Mouse (Mus musculus): Measurements from ENCODE around the gene Rps18. TPM values are rescaled to one million over a fixed set of nuclear protein-coding genes. Genes with fewer than 3 reads are reported as not detected.

Rps18 gene
- polyA plus RNA-seq, 1 experiment from 2014 or later, result 847 TPM

DNA sequence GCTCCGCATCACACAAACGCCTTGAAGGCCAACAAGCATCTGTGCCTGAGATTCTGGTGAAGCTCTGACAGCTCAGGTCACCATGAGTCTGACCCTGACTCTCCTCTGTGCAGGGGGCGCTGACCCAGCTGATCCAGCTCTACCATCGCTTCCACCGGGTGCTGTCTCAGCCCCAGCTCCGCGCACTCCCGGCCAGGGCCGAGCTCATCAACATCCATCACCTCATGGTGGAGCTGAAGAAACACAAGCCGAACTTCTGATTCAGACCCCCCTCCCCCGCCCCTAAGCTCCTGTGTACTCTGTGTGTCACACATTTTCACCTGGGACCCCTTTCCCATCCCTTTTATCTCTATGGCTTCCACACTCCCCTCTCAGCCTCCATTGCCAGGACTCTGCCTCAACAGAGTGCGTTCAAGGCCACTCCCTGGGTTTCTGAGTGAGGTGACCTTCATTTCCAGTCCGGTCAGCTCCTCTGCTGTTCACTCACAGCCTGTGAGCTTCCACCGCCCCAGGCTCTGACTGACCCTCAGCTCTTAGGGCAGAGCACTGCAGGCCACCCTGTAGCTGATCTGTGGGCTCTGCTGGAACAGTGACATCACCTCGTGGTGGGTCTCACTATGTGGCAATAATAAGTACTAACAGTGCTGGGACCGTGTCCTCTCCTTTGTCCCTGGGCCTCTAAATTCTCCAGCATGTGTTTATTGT is 10.2 kb upstream of the Rps18 start:
- Histone ChIP-seq H3K4me1 (replicated peaks) (no peaks in the 10 kb centered on the region), H3K27me3 (0 out of 2 replicates have a peak, but pooled peaks cover 2% of the 10 kb centered on the region), H3K27ac (no peak overlapping the region), H3K9me3 (replicated peaks) (no peaks in the 10 kb centered on the region), H3K4me3 (no peak overlapping the region), H3K36me3 (peaks cover 29% of the 10 kb centered on the region), H3K4me2 (no peak overlapping the region), H3K9ac (no peak overlapping the region)
- ATAC-seq (replicated peaks; ENCODE audit: insufficient number of reproducible peaks, insufficient read depth, low FRiP score, low read depth), result no peak; the same call in 1 of the 2 replicates
- 85% methylated on average over 16 of the region's 16 CpGs for WGBS

- H3K4me2 ChIP-seq, result no peak overlapping the region
- H3K27ac ChIP-seq, result no peak overlapping the region
- no peak overlapping the region for H3K4me3 ChIP-seq
- WGBS, result 88% methylated on average over 17 of the region's 17 CpGs
- no peaks in the 10 kb centered on the region for H3K9me3 ChIP-seq (replicated peaks)
- H3K4me1 ChIP-seq (replicated peaks), result no peaks in the 10 kb centered on the region
- no peaks in the 10 kb centered on the region for H3K27me3 ChIP-seq
- H3K9ac ChIP-seq, result no peak overlapping the region
- no peak for ATAC-seq (replicated peaks; ENCODE audit: insufficient number of reproducible peaks, insufficient read depth, low FRiP score, low read depth)
- H3K36me3 ChIP-seq, result peaks cover 36% of the 10 kb centered on the region
These were observed 9.5 kb upstream of the Rps18 start for GRCm38 (mm10) chr17:33965082-33965845.

DNA sequence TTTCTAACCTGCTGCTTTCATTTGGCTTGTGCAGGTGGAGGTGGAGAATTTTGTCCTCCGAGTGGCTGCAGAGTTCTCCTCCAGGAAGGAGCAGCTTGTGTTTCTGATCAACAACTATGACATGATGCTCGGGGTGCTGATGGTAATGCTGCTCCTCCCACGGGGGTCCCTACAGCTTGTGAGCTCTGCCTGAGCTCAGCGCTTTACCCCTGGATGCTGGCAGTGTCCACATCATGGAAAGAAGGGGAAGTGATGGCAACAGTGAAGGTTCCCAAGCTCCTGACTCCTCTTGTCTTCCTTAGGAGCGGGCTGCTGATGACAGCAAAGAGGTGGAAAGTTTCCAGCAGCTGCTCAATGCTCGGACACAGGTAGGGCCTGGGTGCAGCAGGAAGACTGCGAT is 7.1 kb upstream of the Rps18 start:
- WGBS, result 92% methylated on average over 7 of the region's 7 CpGs
- Histone ChIP-seq H3K4me3 (no peak overlapping the region), H3K4me2 (no peak overlapping the region), H3K9me3 (replicated peaks) (no peaks in the 10 kb centered on the region), H3K27me3 (no peaks in the 10 kb centered on the region), H3K4me1 (replicated peaks) (no peaks in the 10 kb centered on the region), H3K27ac (no peak overlapping the region), H3K36me3 (peaks cover 53% of the 10 kb centered on the region), H3K9ac (no peak overlapping the region)
- ATAC-seq (replicated peaks; ENCODE audit: insufficient number of reproducible peaks, insufficient read depth, low FRiP score, low read depth), result no peak

DNA sequence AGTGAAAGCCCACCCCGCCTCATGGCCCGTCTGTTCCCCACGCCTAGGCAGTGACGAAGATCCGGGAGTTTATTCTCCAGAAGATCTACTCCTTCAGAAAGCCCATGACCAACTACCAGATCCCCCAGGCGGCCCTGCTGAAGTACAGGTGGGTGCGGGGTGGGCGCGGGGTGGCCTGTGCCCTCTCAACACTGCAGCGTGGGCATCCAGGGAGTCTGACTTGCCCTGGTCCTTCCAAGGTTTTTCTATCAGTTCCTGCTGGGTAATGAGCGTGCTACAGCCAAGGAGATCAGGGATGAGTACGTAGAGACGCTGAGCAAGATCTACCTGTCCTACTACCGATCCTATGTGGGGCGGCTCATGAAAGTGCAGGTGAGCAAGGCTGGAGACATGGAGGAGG is 4.1 kb upstream of the Rps18 start:
- Histone ChIP-seq H3K9ac (no peak overlapping the region), H3K27me3 (no peaks in the 10 kb centered on the region), H3K36me3 (peaks cover 45% of the 10 kb centered on the region), H3K27ac (no peak overlapping the region), H3K9me3 (replicated peaks) (no peaks in the 10 kb centered on the region), H3K4me1 (replicated peaks) (peaks cover 6% of the 10 kb centered on the region), H3K4me2 (no peak overlapping the region), H3K4me3 (no peak overlapping the region)
- 88% methylated on average over 15 of the region's 15 CpGs for whole genome bisulfite sequencing
- ATAC-seq (replicated peaks; ENCODE audit: insufficient number of reproducible peaks, insufficient read depth, low FRiP score, low read depth), result no peak

DNA sequence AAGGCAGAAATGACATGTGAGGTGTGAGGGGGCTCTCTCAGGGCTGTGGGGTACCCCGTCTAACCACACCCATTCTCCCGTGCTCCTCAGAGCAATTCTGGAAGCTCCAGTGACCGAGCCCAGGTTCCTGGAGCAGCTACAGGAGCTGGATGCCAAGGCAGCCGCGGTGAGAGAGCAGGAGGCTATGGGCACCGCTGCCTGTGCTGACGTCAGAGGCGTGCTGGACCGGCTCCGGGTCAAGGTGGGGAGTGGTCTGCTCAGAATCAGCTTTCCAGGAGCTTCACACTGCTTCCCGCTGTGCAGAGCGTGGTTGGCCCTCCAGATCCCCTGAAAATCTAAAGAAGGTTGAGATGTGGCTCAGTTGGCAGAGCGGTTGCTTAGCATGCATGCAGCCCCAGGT is 3.3 kb upstream of the Rps18 start:
- H3K4me3 ChIP-seq, result no peak overlapping the region
- no peaks in the 10 kb centered on the region for H3K27me3 ChIP-seq
- 93% methylated on average over 13 of the region's 13 CpGs for WGBS
- ATAC-seq (replicated peaks; ENCODE audit: insufficient number of reproducible peaks, insufficient read depth, low FRiP score, low read depth), result no peak
- H3K4me1 ChIP-seq (replicated peaks), result peaks cover 12% of the 10 kb centered on the region
- peaks cover 43% of the 10 kb centered on the region for H3K36me3 ChIP-seq
- H3K9me3 ChIP-seq (replicated peaks), result no peaks in the 10 kb centered on the region
- H3K9ac ChIP-seq, result no peak overlapping the region
- H3K4me2 ChIP-seq, result no peak overlapping the region
- H3K27ac ChIP-seq, result no peak overlapping the region

DNA sequence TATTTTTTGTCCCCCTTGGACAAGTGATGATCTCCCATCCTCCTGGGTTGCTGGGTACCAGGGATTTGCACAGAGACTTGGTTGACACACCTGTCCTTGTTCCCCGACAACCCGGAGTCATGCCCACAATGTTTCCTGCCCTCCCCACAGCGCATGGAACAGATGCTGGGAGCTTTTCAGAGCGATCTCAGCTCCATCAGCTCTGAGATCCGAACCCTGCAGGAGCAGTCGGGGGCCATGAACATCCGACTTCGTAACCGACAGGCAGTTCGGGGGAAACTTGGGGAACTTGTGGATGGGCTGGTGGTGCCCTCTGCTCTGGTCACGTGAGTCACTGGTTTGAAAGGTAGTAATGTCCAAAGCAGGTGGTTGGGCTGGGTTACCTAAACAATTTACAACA is 2.6 kb upstream of the Rps18 start:
- Histone ChIP-seq H3K27ac (no peak overlapping the region), H3K36me3 (peaks cover 41% of the 10 kb centered on the region)

DNA sequence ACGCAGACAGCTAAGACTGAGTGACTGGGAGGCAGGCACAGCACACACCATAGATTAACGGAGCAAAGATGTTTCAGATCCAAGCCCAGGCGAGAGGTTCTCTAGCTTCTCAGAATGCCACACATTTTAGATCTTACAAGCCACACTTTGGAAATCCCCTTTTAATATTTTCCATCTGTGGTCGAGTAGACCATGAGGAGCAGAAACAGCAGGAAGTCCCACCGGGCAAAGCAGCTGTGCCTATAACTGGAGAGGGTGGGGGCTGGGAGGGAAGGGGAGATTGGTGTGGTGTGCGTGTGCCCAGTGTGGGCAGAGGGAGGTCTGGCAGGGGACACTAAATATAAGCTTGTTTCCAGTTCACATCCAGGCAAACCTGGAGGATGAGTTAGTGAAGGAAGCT is 1.7 kb upstream of the Rps18 start:
- no peaks in the 10 kb centered on the region for H3K9me3 ChIP-seq (replicated peaks)

More for the DNA sequence above, 2.6 kb upstream of the Rps18 start:
- ATAC-seq (replicated peaks; ENCODE audit: insufficient number of reproducible peaks, insufficient read depth, low FRiP score, low read depth), result no peak
- Histone ChIP-seq H3K9ac (no peak overlapping the region), H3K4me1 (replicated peaks) (peaks cover 19% of the 10 kb centered on the region), H3K27me3 (no peaks in the 10 kb centered on the region), H3K9me3 (replicated peaks) (no peaks in the 10 kb centered on the region), H3K4me2 (no peak overlapping the region), H3K4me3 (no peak overlapping the region)
- WGBS, result 93% methylated on average over 11 of the region's 11 CpGs

DNA sequence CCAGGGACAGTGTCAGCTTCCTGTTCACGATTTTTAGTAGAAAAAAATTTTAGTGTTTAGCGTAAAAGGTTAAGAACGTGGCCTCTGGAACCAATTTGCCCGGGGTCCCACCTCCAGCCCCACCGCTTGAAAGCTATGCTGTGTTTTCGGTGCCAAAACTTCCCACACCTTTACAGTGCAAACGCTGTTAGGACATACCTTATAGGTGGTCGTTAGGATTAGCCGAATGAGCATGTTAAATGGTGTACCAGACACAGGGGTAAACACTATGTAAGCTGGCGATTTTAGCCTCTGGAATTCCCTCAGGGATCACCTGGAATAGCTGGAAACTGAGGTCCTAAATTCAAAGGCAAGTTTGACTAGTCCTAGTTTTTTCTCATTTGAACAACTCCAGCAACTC is 535 bp upstream of the Rps18 start:
- Histone ChIP-seq H3K9ac (peak overlapping the region; percentile 72), H3K9me3 (replicated peaks) (no peaks in the 10 kb centered on the region), H3K4me2 (peak overlapping the region; percentile 74), H3K4me3 (peak overlapping the region; percentile 84), H3K4me1 (replicated peaks) (peaks cover 38% of the 10 kb centered on the region), H3K36me3 (peaks cover 51% of the 10 kb centered on the region), H3K27me3 (no peaks in the 10 kb centered on the region), H3K27ac (peak overlapping the region; percentile 87)
- no peak for ATAC-seq (replicated peaks; ENCODE audit: insufficient number of reproducible peaks, insufficient read depth, low FRiP score, low read depth)
- 6% methylated on average over 10 of the region's 10 CpGs for WGBS

More for the DNA sequence above, 1.7 kb upstream of the Rps18 start:
- 84% methylated on average over 6 of the region's 6 CpGs for WGBS
- Histone ChIP-seq H3K27me3 (no peaks in the 10 kb centered on the region), H3K4me2 (no peak overlapping the region), H3K9ac (no peak overlapping the region), H3K36me3 (peaks cover 41% of the 10 kb centered on the region), H3K4me1 (replicated peaks) (peaks cover 28% of the 10 kb centered on the region), H3K4me3 (no peak overlapping the region), H3K27ac (no peak overlapping the region)
- ATAC-seq (replicated peaks; ENCODE audit: insufficient number of reproducible peaks, insufficient read depth, low FRiP score, low read depth), result no peak

DNA sequence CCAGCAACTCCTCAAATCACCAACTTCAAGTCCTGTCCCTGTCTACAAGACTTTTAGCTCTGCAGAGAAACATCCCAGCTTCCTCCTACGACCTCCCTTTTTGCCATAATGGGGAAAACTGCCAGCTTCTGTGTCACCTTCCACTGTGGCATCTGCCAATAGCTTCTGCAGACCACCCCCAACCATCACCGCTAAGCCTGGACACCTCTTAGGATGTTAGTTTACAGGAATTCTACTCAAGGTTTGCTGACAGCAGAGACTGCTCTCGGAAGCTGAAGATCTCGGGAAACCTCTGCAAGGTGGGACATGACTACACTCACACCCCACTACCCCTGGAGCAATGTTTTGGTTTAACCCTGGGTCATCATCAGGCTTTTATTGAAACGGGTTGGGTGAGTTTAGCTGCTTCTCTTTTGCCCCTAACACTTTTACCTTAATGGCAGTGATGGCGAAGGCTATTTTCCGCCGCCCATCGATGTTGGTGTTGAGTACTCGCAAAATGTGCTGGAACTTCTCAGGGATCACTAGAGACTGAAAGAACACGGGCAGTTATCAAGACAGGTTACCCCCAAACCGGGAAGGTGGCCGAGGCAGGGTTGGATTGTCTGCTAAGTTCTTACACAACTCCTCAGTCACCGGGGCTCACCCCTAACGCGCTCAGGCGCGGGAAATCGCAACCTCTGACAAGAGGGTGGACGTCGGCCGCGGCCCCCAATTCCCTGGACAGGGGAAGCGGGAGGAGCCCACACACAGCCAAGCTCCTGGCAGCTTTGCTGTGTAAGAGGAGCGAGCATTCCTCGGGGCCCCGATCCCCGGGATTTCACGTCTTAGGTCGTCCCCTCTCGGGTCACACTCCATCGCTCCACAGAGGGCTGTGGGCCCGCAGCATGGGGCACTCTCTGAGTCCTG is 901 bp downstream of the Rps18 start:
- peak; percentile 25 for ATAC-seq (replicated peaks; ENCODE audit: insufficient number of reproducible peaks, insufficient read depth, low FRiP score, low read depth)
- Histone ChIP-seq H3K36me3 (peaks cover 40% of the 10 kb centered on the region), H3K9me3 (replicated peaks) (no peaks in the 10 kb centered on the region), H3K9ac (peak overlapping the region; percentile 91), H3K27me3 (no peaks in the 10 kb centered on the region), H3K27ac (peak overlapping the region; percentile 86), H3K4me3 (peak overlapping the region; percentile 84), H3K4me2 (peak overlapping the region; percentile 72), H3K4me1 (replicated peaks) (peaks cover 52% of the 10 kb centered on the region)
- WGBS, result under 1% methylated on average over 33 of the region's 33 CpGs

DNA sequence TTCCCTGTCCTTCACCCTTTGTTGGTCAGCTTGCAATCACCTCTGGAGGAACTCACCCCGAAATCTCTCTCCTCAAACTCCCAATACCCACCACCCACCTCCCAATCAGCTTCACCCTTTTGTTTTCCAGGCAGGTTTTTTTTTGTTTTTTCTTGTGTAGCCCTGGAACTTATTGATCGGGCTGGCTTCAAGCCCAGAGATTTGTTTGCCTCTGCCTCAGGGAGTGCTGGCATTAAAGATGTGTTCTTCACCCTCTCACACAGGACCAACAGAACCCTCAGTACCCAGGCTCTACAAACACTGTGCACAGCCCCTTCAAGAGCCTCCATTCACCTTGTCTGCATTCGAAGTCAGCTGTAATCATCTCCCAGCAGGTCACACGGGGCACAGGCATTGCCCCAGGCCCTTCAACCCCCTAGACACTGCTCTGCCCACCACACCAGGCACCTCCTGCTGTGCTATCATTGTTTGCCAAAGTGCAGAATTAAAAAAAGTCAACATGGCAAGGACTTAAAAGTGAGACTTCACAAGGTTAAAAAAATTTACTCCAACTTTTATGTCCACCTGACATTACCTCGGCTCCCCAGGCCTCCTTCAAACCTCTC is 1.7 kb downstream of the Rps18 start:
- peak overlapping the region; percentile 86; the same call in 1 of the 2 replicates for H3K27ac ChIP-seq
- H3K9me3 ChIP-seq (replicated peaks), result no peaks in the 10 kb centered on the region
- H3K9ac ChIP-seq, result peak overlapping the region; percentile 91
- H3K4me2 ChIP-seq, result peak overlapping the region; percentile 72
- H3K27me3 ChIP-seq, result no peaks in the 10 kb centered on the region
- H3K4me1 ChIP-seq (replicated peaks), result peaks cover 58% of the 10 kb centered on the region
- H3K4me3 ChIP-seq, result peak overlapping the region; percentile 84
- 36% methylated on average over 5 of the region's 5 CpGs for WGBS
- peaks cover 31% of the 10 kb centered on the region for H3K36me3 ChIP-seq
- ATAC-seq (replicated peaks; ENCODE audit: insufficient number of reproducible peaks, insufficient read depth, low FRiP score, low read depth), result no peak

DNA sequence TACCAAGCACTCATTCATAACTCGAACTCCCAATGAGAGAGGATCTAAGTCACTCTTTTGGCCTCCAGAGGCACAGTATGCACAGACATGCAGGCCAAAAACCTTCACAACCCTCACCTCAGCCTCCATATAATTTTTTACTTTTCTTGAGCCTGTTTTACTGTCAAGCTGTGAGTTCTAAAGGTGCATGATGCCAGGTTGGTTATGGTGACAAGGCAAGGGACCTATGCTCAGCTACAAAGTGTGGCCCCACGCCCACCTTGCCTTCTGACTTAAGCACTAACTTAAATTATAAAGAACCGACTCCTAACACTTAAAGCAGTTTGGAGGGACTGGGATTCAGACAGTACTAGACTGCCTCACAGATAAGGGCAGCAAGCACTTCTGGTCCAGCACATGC is 2.5 kb downstream of the Rps18 start:
- 79% methylated on average over 3 of the region's 3 CpGs for WGBS
- Histone ChIP-seq H3K9me3 (replicated peaks) (no peaks in the 10 kb centered on the region), H3K36me3 (peaks cover 25% of the 10 kb centered on the region), H3K4me1 (replicated peaks) (peaks cover 58% of the 10 kb centered on the region), H3K4me3 (no peak overlapping the region), H3K9ac (no peak overlapping the region), H3K27me3 (no peaks in the 10 kb centered on the region), H3K4me2 (peak overlapping the region; percentile 72; the same call in 1 of the 2 replicates), H3K27ac (no peak overlapping the region)
- no peak for ATAC-seq (replicated peaks; ENCODE audit: insufficient number of reproducible peaks, insufficient read depth, low FRiP score, low read depth)
